Mouse (Mus musculus) embryonic fibroblast, embryonic 13.5 days (primary cell): Measurements from ENCODE around the gene Rbms3.

Source experiments
- CTCF ChIP-seq: IDR thresholded peaks from 2 replicates; pipeline ENCODE4 v1.5.1; 2011; ENCODE audit warnings: mild to moderate bottlenecking, control low read depth, low read length, moderate library complexity, borderline replicate concordance; ENCODE audit not compliant: insufficient read depth
- POLR2A ChIP-seq: IDR thresholded peaks from 2 replicates; pipeline ENCODE4 v1.6.1; 2011; ENCODE audit warnings: low read depth, mild to moderate bottlenecking, control low read depth, low read length, moderate library complexity

DNA sequence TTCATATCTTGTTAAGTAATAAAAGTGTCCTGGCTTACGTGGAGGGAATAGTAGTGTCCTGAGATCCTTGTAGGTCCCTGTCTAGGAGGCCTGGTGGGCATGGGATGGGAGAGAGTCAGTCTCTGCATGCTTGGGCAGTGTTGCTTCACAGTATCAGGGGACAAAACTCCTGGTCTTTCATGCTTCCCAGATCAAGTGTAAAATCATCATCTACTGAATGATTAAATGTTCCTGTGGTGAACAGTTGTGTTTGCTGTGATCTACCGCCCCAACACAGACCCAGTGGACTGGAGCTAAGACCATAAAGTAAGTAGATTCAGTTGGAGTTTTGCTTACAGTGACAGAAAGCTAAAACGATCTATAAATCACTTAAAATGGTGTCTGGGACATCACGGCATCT, 654.4 kb downstream of the Rbms3 start:
- TF ChIP-seq CTCF (no peak), POLR2A (no peak)
